Mouse (Mus musculus): ENCODE results near the gene Rapgef1. TPM values are rescaled to one million over a fixed set of nuclear protein-coding genes. Genes with fewer than 3 reads are reported as not detected.

The Rapgef1 gene
- polyA plus RNA-seq, 1 experiment from 2014 or later, result 13.4 TPM

DNA sequence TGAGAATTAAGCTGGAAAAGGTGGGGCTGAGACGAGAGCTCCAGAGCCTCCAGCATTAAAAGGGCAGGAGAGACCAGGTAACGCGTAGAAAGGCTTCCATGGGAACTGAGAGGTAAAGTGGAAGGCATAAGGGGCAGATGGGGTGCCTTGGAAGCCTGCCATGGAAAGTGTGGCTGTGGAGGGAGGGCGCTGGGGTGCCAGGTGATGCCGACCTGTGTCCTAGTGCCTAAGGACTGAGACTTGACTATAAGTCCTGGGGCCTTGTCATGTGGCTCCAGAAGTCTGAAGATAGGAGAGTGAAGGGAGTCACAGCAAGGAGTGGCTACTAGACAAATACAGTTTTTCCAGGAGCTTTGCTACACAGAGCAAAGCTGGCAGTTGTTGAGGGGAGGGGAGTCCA is 32.4 kb downstream of the Rapgef1 start:
- no peak for DNase-seq (ENCODE audit: low spot score)
- WGBS, result 87% methylated on average over 5 of the region's 5 CpGs
- Histone ChIP-seq H3K4me3 (no peak overlapping the region), H3K27ac (no peak overlapping the region), H3K4me1 (peaks cover 31% of the 10 kb centered on the region), H3K9me3 (no peaks in the 10 kb centered on the region), H3K27me3 (ENCODE audit: insufficient read depth, poor library complexity, severe bottlenecking) (no peaks in the 10 kb centered on the region), H3K36me3 (peaks cover 4% of the 10 kb centered on the region; the same call in 1 of the 2 replicates)

DNA sequence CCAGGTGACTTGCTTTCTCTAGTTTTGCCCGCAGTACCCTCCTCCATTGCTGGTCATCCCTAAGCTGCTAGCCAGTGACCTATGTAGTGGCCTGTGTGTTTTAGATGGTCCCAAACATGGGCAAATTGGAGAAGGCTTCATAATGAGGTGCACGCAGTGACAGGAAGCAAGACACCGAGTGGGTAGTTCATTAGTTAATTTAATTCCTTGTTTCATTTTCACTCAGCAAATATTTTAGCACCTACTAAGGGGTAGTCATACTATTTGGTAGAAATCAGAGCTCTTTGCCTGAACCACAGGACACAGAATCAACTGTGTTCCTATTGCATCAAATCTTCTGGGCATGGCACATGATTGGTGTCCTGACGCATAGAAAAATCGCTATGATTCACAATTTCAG is 35.9 kb downstream of the Rapgef1 start:
- Histone ChIP-seq H3K27ac (no peak overlapping the region), H3K4me1 (peaks cover 17% of the 10 kb centered on the region), H3K27me3 (ENCODE audit: insufficient read depth, poor library complexity, severe bottlenecking) (no peaks in the 10 kb centered on the region), H3K9me3 (no peaks in the 10 kb centered on the region), H3K36me3 (peaks cover 5% of the 10 kb centered on the region; the same call in 1 of the 2 replicates), H3K4me3 (no peak overlapping the region)
- no peak for DNase-seq (ENCODE audit: low spot score)
- WGBS, result 95% methylated on average over 5 of the region's 5 CpGs

DNA sequence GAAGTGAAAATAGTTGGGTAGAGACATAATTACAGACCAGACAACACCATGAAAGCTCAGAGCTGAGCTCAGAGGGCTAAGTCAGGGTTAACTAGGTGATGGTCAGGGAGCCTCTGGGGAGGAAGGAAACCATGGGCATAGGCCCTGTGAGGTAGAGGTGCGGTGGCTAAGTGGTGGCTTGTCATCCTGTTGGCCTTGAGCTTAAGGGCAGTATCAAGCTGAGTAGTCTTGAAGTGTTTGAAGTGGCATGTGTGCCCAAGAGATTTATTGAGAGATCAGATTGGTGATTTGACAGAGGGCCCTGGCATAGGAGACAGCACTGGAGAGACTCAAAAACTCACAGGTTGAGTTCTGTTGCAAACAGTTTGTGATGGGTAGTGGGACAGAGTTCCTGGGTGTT is 36.6 kb downstream of the Rapgef1 start:
- H3K27me3 ChIP-seq (ENCODE audit: insufficient read depth, poor library complexity, severe bottlenecking), result no peaks in the 10 kb centered on the region
- 92% methylated on average over 1 of the region's 1 CpGs for WGBS
- H3K36me3 ChIP-seq, result peaks cover 6% of the 10 kb centered on the region; the same call in 1 of the 2 replicates
- no peak overlapping the region for H3K4me3 ChIP-seq
- peaks cover 22% of the 10 kb centered on the region for H3K4me1 ChIP-seq
- no peak overlapping the region for H3K27ac ChIP-seq
- no peaks in the 10 kb centered on the region for H3K9me3 ChIP-seq
- no peak for DNase-seq (ENCODE audit: low spot score)

DNA sequence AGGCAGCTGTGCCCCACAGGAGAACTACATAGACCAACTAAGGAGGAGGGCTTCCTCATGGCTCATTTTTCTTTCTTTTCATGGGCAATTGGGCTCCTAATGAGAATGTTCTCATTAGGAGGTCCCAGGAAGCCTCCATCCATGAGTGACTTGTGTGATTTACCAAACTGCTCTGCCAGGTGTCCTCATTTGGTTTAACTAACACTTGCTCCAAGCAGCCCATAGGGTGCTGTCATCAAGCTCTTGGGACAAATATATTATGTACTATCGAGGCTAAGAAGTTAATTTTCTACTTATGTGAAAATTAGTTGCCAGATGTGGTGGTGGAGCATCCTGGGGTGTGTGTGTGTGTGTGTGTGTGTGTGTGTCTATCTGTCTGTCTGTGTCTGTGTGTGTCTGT is 37.6 kb downstream of the Rapgef1 start:
- H3K4me3 ChIP-seq, result no peak overlapping the region
- peaks cover 6% of the 10 kb centered on the region; the same call in 1 of the 2 replicates for H3K36me3 ChIP-seq
- H3K4me1 ChIP-seq, result peaks cover 28% of the 10 kb centered on the region
- WGBS, result 94% methylated on average over 1 of the region's 1 CpGs
- no peaks in the 10 kb centered on the region for H3K9me3 ChIP-seq
- no peak overlapping the region for H3K27ac ChIP-seq
- no peaks in the 10 kb centered on the region for H3K27me3 ChIP-seq (ENCODE audit: insufficient read depth, poor library complexity, severe bottlenecking)
- DNase-seq (ENCODE audit: low spot score), result no peak

DNA sequence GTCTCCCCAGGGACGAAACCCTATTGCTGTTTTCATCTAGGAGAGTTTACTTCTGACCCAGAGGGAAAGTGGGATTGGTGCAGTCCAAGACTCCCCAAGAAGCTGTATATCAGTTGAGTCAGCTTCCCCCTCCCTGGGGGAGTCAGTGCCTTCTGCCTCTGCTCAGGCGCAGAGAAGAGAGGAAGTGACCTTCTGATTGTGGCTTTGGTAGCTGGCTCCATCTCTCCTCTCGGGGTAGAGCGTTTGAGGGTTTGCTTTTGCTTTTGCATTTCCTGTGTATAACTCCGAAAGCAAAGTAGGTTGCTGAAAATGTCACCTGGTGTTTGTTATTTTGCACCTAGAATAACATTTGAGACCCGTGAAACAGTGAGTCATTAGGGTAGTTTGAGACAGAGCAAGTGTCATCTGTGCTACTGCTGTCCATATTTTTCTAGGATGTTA is 42.3 kb downstream of the Rapgef1 start:
- H3K27me3 ChIP-seq (ENCODE audit: insufficient read depth, poor library complexity, severe bottlenecking), result no peaks in the 10 kb centered on the region
- no peak for DNase-seq (ENCODE audit: low spot score)
- H3K4me1 ChIP-seq, result peaks cover 60% of the 10 kb centered on the region
- H3K9me3 ChIP-seq, result no peaks in the 10 kb centered on the region
- WGBS, result 62% methylated on average over 6 of the region's 6 CpGs
- no peak overlapping the region for H3K27ac ChIP-seq
- no peak overlapping the region for H3K4me3 ChIP-seq
- peaks cover 4% of the 10 kb centered on the region; the same call in 1 of the 2 replicates for H3K36me3 ChIP-seq

DNA sequence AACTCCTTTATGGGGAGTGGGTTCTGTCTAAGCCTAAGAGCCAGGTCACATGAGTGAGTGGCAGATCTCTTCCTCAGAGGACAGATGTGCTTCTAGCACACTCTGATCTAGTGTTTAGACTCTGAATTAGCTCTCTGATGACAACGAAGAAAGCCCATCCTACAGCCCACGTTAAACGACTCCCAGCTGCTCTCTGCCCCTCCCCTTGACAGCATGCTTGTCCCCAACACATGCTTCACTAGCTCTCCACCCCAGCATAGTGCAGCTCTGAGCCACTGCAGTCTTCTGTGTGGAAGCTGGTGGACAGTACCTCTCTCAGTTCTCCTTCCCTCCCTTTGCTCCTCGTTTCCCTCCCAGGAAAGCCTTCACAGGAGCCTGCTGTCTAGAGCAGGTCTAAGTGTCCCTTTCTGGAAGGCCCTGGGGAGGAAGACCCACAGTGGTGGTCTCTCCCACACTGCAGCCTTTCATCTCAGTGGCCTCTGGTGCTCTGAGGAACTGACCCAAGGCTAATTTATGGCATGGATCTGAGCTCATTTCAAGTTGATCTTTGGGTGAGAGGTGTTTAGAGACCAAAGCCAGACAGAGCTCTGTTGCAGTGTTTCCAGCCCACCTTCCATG is 43.8 kb downstream of the Rapgef1 start:
- Histone ChIP-seq H3K4me1 (peaks cover 75% of the 10 kb centered on the region), H3K27me3 (ENCODE audit: insufficient read depth, poor library complexity, severe bottlenecking) (no peaks in the 10 kb centered on the region), H3K4me3 (no peak overlapping the region), H3K27ac (peak overlapping the region; percentile 29; the same call in 1 of the 2 replicates), H3K9me3 (no peaks in the 10 kb centered on the region), H3K36me3 (peaks cover 4% of the 10 kb centered on the region; the same call in 1 of the 2 replicates)
- WGBS, result 22% methylated on average over 4 of the region's 4 CpGs
- DNase-seq (ENCODE audit: low spot score), result no peak

DNA sequence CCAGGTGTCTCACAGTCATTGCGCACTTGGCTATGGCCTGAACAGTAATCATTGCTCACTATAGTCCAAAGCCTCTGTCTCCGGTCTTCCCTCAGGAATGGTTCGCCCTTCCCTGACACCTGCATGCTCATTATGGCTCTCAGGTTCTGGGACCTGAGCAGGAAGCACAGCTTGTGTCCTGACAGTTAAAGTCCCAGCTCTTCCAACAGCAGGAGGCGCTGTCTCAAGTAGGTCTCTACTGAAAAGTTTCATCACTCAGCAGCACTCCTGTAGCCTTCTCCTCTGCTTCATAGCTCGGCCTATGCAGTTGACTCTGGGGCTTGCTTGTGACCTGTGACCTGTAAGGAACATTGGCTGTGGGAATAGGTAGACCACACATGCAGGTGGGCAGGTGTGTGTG is 45.9 kb downstream of the Rapgef1 start:
- H3K4me3 ChIP-seq, result no peak overlapping the region
- H3K9me3 ChIP-seq, result no peaks in the 10 kb centered on the region
- H3K4me1 ChIP-seq, result peaks cover 82% of the 10 kb centered on the region
- H3K36me3 ChIP-seq, result peaks cover 4% of the 10 kb centered on the region; the same call in 1 of the 2 replicates
- no peak for DNase-seq (ENCODE audit: low spot score)
- H3K27me3 ChIP-seq (ENCODE audit: insufficient read depth, poor library complexity, severe bottlenecking), result no peaks in the 10 kb centered on the region
- peak overlapping the region; percentile 25; the same call in 1 of the 2 replicates for H3K27ac ChIP-seq
- 84% methylated on average over 5 of the region's 5 CpGs for WGBS

DNA sequence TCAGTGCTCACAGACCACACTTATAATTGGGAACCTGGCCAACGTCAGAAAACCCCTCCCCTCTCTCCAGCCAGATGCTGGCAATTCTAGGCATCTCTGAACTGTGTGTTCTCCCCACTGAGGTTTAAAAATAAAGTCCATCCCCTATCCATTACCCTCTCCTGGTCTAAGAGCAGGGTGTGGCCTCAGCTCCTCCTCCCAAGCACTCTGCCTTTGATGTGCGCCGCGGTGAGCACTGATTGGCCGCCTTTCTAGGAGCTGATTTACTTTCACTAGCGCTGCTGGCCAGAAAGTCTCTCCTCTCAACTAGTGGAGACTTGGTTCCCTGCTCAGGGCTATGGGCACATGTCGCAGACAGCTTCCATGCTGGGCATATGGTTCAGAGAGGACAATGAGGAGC is 47.1 kb downstream of the Rapgef1 start:
- Histone ChIP-seq H3K4me3 (peak overlapping the region; percentile 35; the same call in 1 of the 2 replicates), H3K36me3 (peaks cover 2% of the 10 kb centered on the region; the same call in 1 of the 2 replicates), H3K27ac (0 out of 2 replicates have a peak overlapping the region, but pooled peaks have one; percentile 36), H3K27me3 (ENCODE audit: insufficient read depth, poor library complexity, severe bottlenecking) (no peaks in the 10 kb centered on the region), H3K9me3 (no peaks in the 10 kb centered on the region), H3K4me1 (peaks cover 84% of the 10 kb centered on the region)
- WGBS, result 4% methylated on average over 7 of the region's 7 CpGs
- DNase-seq (ENCODE audit: low spot score), result peak; percentile 87

DNA sequence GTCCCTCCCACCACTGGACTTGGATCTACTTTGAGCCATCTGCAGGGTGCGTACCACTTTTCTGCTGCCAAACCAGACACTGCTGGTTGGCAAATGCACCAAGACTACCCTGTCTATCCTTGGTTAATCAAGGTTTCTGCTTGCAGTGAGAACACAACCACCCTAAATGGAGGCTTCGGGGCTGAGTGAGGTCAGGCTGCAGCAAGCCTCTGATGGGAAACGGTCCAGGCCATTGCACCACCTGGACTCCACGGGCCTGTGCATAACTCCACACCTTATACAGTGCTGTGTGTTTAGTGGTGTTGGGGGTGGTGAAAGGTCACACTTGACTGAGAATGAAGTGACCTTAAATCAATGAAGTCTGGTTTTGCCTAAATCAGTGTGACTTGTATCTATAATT is 47.6 kb downstream of the Rapgef1 start:
- no peaks in the 10 kb centered on the region for H3K9me3 ChIP-seq
- DNase-seq (ENCODE audit: low spot score), result no peak
- WGBS, result 86% methylated on average over 4 of the region's 4 CpGs
- 0 out of 2 replicates have a peak overlapping the region, but pooled peaks have one; percentile 36 for H3K27ac ChIP-seq
- H3K4me1 ChIP-seq, result peaks cover 83% of the 10 kb centered on the region
- H3K36me3 ChIP-seq, result peaks cover 2% of the 10 kb centered on the region; the same call in 1 of the 2 replicates
- H3K27me3 ChIP-seq (ENCODE audit: insufficient read depth, poor library complexity, severe bottlenecking), result no peaks in the 10 kb centered on the region
- H3K4me3 ChIP-seq, result peak overlapping the region; percentile 35; the same call in 1 of the 2 replicates

DNA sequence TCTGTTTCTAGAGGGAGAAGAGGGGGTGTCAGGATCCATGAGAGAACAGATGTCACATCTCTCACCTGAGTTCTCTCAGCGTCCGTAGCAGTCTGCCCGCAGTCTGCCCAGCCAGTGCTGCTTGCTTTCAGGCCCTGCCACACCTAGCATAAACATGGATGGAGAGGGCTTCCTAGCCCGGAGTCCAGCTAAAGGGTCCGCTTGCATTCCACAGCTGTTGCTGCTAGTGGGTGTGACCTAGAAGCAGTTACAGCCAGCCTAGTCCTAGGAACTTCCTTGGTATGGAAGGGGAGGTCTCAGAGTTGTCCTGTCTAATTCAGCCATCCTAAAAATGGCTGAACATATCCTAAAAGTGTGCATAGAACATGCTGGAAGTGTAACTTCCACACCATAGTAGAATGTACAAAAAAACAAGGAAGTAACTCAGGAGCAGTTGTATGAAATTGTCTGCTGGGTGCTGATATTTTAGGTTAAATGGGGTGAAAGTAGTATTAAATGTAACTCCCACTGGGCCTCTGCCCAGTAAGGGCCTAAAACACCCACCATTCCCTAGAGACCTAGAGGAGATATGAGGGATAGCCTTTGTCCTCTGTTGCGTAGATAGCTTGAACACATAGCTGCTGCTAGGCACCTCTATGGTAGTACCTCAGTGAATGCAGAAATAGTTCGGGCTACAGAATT is 48.6 kb downstream of the Rapgef1 start:
- H3K4me3 ChIP-seq, result no peak overlapping the region
- H3K4me1 ChIP-seq, result peaks cover 80% of the 10 kb centered on the region
- H3K36me3 ChIP-seq, result peaks cover 2% of the 10 kb centered on the region; the same call in 1 of the 2 replicates
- no peak overlapping the region for H3K27ac ChIP-seq
- no peak for DNase-seq (ENCODE audit: low spot score)
- H3K27me3 ChIP-seq (ENCODE audit: insufficient read depth, poor library complexity, severe bottlenecking), result no peaks in the 10 kb centered on the region
- H3K9me3 ChIP-seq, result no peaks in the 10 kb centered on the region
- WGBS, result 74% methylated on average over 7 of the region's 7 CpGs

DNA sequence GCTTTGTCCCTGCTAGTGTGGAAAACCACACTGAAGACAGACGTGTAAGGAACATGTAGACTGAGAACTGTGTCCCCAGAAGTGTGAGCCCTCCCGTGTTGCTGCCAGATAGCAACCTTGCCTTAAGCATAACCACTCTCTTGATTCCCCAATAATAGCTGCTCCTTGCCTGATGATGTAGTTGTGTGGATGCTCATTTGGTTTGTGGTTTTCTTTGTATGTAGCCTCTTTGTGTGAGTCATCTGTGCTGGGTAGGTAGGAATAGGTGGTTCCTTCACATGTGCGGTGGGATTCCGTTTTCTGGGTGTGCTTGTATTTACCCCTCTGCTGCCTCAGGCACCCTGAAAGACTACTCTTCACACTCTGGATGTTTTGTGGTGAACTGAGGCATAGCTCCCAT is 49.4 kb downstream of the Rapgef1 start:
- Histone ChIP-seq H3K27ac (peak overlapping the region; percentile 38; the same call in 1 of the 2 replicates), H3K36me3 (peaks cover 2% of the 10 kb centered on the region; the same call in 1 of the 2 replicates), H3K4me1 (peaks cover 73% of the 10 kb centered on the region), H3K9me3 (no peaks in the 10 kb centered on the region), H3K27me3 (ENCODE audit: insufficient read depth, poor library complexity, severe bottlenecking) (no peaks in the 10 kb centered on the region), H3K4me3 (no peak overlapping the region)
- WGBS, result 83% methylated on average over 4 of the region's 4 CpGs
- no peak for DNase-seq (ENCODE audit: low spot score)

DNA sequence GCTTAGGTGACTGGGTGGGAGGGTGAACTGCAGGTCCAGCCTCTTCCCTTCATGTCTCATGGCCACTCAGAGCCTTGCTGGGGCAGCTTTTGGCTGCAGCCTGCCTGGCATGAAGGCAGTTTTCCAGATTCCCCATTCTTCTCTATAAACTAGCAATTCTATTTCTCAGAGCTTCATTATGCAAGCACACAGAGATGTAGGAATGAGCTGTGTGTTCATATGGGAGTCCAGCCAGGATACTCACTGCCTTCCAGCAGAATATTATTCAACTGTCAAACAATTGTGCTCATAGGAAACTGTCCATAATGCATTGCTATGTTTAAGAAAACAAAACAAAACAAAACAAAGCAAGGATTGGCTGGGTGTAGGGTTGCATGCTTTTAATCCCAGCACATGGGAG is 50.2 kb downstream of the Rapgef1 start:
- Histone ChIP-seq H3K9me3 (no peaks in the 10 kb centered on the region), H3K27ac (no peak overlapping the region), H3K36me3 (peaks cover 2% of the 10 kb centered on the region; the same call in 1 of the 2 replicates), H3K27me3 (ENCODE audit: insufficient read depth, poor library complexity, severe bottlenecking) (no peaks in the 10 kb centered on the region), H3K4me3 (no peak overlapping the region), H3K4me1 (peaks cover 75% of the 10 kb centered on the region)
- no peak for DNase-seq (ENCODE audit: low spot score)

Data from heart, embryonic 10.5 days (tissue).